Mouse (Mus musculus): Measurements from ENCODE around the gene Igfbp1. TPM values are rescaled to one million over a fixed set of nuclear protein-coding genes. Genes with fewer than 3 reads are reported as not detected.

Gene Igfbp1
- polyA plus RNA-seq, 1 experiment from 2014 or later = 0.23 TPM

Other genes with a start within 250 kb of the Igfbp1 start
- 9.7 and 11.1 TPM in 2 replicates for gene Adcy1, start 134.3 kb upstream of the Igfbp1 start, polyA plus RNA-seq (2015; fragmentation: Nextera tagmentation; extraction: Ambion mirVana)
- gene Gm11985, start 9.2 kb upstream of the Igfbp1 start, polyA plus RNA-seq (2015; fragmentation: Nextera tagmentation; extraction: Ambion mirVana) = not detected in 2 replicates
- gene Igfbp3, start 16.1 kb downstream of the Igfbp1 start, polyA plus RNA-seq (2015; fragmentation: Nextera tagmentation; extraction: Ambion mirVana) = 51.1 and 62.5 TPM in 2 replicates